Mouse (Mus musculus): ENCODE results near the gene Pcp4l1.

DNA sequence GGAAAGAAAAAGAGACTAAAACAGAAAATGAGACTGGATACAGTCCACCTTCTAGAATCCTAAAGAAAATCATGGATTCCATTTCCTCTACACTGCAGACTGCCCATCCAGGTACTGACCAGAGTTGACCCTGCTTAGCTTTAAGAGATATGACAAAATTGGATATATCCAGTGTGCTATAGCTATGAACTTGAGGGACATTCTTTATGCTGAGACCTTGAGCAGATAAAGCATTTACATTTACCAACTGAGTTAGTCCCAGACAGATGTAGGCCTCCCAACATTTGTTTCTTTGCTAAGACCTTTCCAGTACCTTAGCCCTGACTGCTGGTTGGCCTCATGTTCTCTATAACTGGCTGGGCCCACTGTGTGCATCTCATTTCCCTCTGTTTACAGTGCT is 38.1 kb downstream of the Pcp4l1 start:
- TF ChIP-seq POLR2A (IDR thresholded peaks at IDR 0.05; ENCODE audit: insufficient read depth, low read depth, low read length) (no peak), CTCF (IDR thresholded peaks at IDR 0.05) (no peak)

Data from heart, adult 2 months (tissue).